In the genomic region with DNA sequence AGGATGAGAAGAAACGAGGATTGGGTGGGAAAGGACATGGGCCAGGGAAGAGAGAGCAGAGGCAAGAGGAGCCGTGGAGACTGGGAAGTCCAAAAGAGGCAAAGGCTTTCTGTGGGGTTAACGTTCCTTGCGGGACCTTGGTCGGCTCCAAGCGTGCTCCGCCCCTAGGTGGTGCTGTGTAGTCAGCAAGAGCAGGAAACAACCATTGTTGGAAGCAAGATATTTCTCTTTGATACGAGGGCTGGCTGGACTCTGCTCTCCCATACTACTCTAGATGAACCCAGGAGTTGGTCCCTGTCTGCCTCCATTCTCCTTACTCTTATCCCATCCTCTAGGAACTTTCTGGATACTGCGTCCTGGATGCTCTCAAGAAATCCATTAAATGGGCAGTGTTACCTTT, we compare ENCODE assay signal across 8 mouse cellular contexts.
A peak's percentile ranks its signal among the peaks of the same experiment; 100 is the strongest.
DNase-seq lines count a peak whose midpoint lies in the region; ATAC-seq and TF ChIP-seq lines count a peak whose summit lies in the region.

No protein-coding gene starts in this region.

- no peak overlapping the region for H3K27ac ChIP-seq in forebrain, embryonic 11.5 days (ENCODE audit: low read depth, low read length)
- no peak overlapping the region for H3K27ac ChIP-seq in forebrain, embryonic 12.5 days
- H3K27ac ChIP-seq in cerebellum, adult 2 months (ENCODE audit: insufficient read depth, low read length), result no peak overlapping the region
- no peak overlapping the region for H3K27ac ChIP-seq in intestine, embryonic 16.5 days (ENCODE audit: low read length)

- H3K4me2 ChIP-seq in forebrain, embryonic 11.5 days (ENCODE audit: low read depth, low read length, severe bottlenecking), result no peak overlapping the region
- H3K4me2 ChIP-seq in forebrain, embryonic 12.5 days, result no peak overlapping the region
- H3K4me2 ChIP-seq in intestine, embryonic 16.5 days (ENCODE audit: low read depth, low read length), result no peak overlapping the region
- H3K4me2 ChIP-seq in myocyte (ENCODE audit: low read depth), result peak overlapping the region; percentile 85

- no peaks in the 10 kb centered on the region for H3K9me3 ChIP-seq in forebrain, embryonic 11.5 days (ENCODE audit: control insufficient read depth, low read length)
- no peaks in the 10 kb centered on the region for H3K9me3 ChIP-seq in forebrain, embryonic 12.5 days
- H3K9me3 ChIP-seq in intestine, embryonic 16.5 days (ENCODE audit: control insufficient read depth, low read length), result no peaks in the 10 kb centered on the region; the same call in 1 of the 2 replicates

- H3K4me1 ChIP-seq in forebrain, embryonic 11.5 days (replicated peaks; ENCODE audit: control insufficient read depth, insufficient read depth, low read length), result no peaks in the 10 kb centered on the region
- H3K4me1 ChIP-seq in forebrain, embryonic 12.5 days, result no peaks in the 10 kb centered on the region
- H3K4me1 ChIP-seq in cerebellum, adult 2 months (ENCODE audit: control insufficient read depth, insufficient read depth, low read length), result no peaks in the 10 kb centered on the region
- 0 out of 2 replicates have a peak, but pooled peaks cover 5% of the 10 kb centered on the region for H3K4me1 ChIP-seq in intestine, embryonic 16.5 days (ENCODE audit: control insufficient read depth, insufficient read depth, low read length)

- DNase-seq in forebrain, embryonic 11.5 days (ENCODE audit: low spot score), result peak; percentile 79
- peak; percentile 22 to 33 for DNase-seq in cerebellum, adult 2 months
- peak; percentile 48 to 52 for DNase-seq in frontal cortex, postnatal 25 days (ENCODE audit: low spot score in 2 of 2)
- peak; percentile 27 to 46 for DNase-seq in left cerebral cortex, adult 8-10 months (ENCODE audit: low spot score in 2 of 2)
- DNase-seq in thymus, postnatal 36 days, result peak; percentile 6

- no peak for TF ChIP-seq POLR2A in cerebellum, adult 2 months (IDR thresholded peaks at IDR 0.05; ENCODE audit: borderline replicate concordance, insufficient read depth, low read length)
- TF ChIP-seq POLR2A in myocyte (IDR thresholded peaks at IDR 0.05; ENCODE audit: insufficient read length, low read depth), result no peak

- no peaks in the 10 kb centered on the region for H3K27me3 ChIP-seq in forebrain, embryonic 11.5 days (ENCODE audit: control insufficient read depth, insufficient read depth, low read length)
- H3K27me3 ChIP-seq in forebrain, embryonic 12.5 days, result no peaks in the 10 kb centered on the region
- H3K27me3 ChIP-seq in cerebellum, adult 2 months (ENCODE audit: control insufficient read depth, insufficient read depth, low read length), result no peaks in the 10 kb centered on the region
- no peaks in the 10 kb centered on the region for H3K27me3 ChIP-seq in intestine, embryonic 16.5 days (replicated peaks; ENCODE audit: control insufficient read depth, insufficient read depth, low read length)
- H3K27me3 ChIP-seq in myocyte (ENCODE audit: control insufficient read depth, insufficient read depth, insufficient read length), result no peaks in the 10 kb centered on the region

- no peak overlapping the region for H3ac ChIP-seq in myocyte (ENCODE audit: control insufficient read depth, insufficient read length)

- 27% methylated on average over 9 of the region's 9 CpGs for WGBS in forebrain, embryonic 11.5 days
- 29% methylated on average over 9 of the region's 9 CpGs for WGBS in forebrain, embryonic 12.5 days
- WGBS in cerebellum, adult 2 months, result 26% methylated on average over 9 of the region's 9 CpGs
- 30% methylated on average over 9 of the region's 9 CpGs for WGBS in intestine, embryonic 16.5 days

- H3K79me2 ChIP-seq in myocyte (ENCODE audit: control insufficient read depth, insufficient read depth), result no peaks in the 10 kb centered on the region

- peak; percentile 66 for TF ChIP-seq CTCF in cerebellum, adult 2 months (IDR thresholded peaks at IDR 0.05; ENCODE audit: borderline replicate concordance, insufficient read depth, low read depth, low read length)

- ATAC-seq in forebrain, embryonic 11.5 days (replicated peaks; ENCODE audit: low FRiP score), result 0 out of 2 replicates have a peak, but pooled peaks have one; percentile 44
- ATAC-seq in forebrain, embryonic 12.5 days (ENCODE audit: low FRiP score), result no peak; the same call in 1 of the 2 replicates
- peak; percentile 66; the same call in 1 of the 2 replicates for ATAC-seq in intestine, embryonic 16.5 days

- H3K4me3 ChIP-seq in forebrain, embryonic 11.5 days (ENCODE audit: low read depth, low read length), result no peak overlapping the region
- H3K4me3 ChIP-seq in forebrain, embryonic 12.5 days (replicated peaks), result no peak overlapping the region
- H3K4me3 ChIP-seq in cerebellum, adult 2 months (replicated peaks; ENCODE audit: insufficient read depth, low read depth, low read length), result no peak overlapping the region
- no peak overlapping the region for H3K4me3 ChIP-seq in intestine, embryonic 16.5 days (ENCODE audit: low read length)
- H3K4me3 ChIP-seq in myocyte, result no peak overlapping the region

- H3K9ac ChIP-seq in forebrain, embryonic 11.5 days (ENCODE audit: low read length), result no peak overlapping the region
- H3K9ac ChIP-seq in forebrain, embryonic 12.5 days, result no peak overlapping the region
- no peak overlapping the region for H3K9ac ChIP-seq in intestine, embryonic 16.5 days (ENCODE audit: low read depth, low read length)

- no peaks in the 10 kb centered on the region for H3K36me3 ChIP-seq in forebrain, embryonic 11.5 days (ENCODE audit: control insufficient read depth, insufficient read depth, low read length)
- no peaks in the 10 kb centered on the region for H3K36me3 ChIP-seq in forebrain, embryonic 12.5 days (replicated peaks)
- H3K36me3 ChIP-seq in intestine, embryonic 16.5 days (ENCODE audit: control insufficient read depth, insufficient read depth, low read length), result no peaks in the 10 kb centered on the region
- no peaks in the 10 kb centered on the region for H3K36me3 ChIP-seq in myocyte (ENCODE audit: control insufficient read depth, insufficient read depth)

TF ChIP-seq in myocyte, 11 proteins besides CTCF, POLR2A, EP300 and RAD21:
- TF ChIP-seq USF1 (IDR thresholded peaks at IDR 0.05; ENCODE audit: low read depth) (no peak), MYOG (IDR thresholded peaks at IDR 0.05; ENCODE audit: control insufficient read depth in 1 of 3, insufficient read depth in 1 of 3, insufficient read length in 2 of 3, low read depth in 2 of 3) (no peak), SRF (IDR thresholded peaks at IDR 0.05; ENCODE audit: control insufficient read depth, insufficient read length, low read depth) (peak; percentile 46), REST (IDR thresholded peaks at IDR 0.05; ENCODE audit: insufficient read depth, insufficient read length) (no peak), CEBPB (IDR thresholded peaks at IDR 0.05; ENCODE audit: insufficient read depth, poor library complexity, severe bottlenecking) (no peak), MYOD1 (IDR thresholded peaks at IDR 0.05; ENCODE audit: control insufficient read depth in 1 of 3, insufficient read length in 2 of 3, low read depth in 2 of 3) (no peak), POLR2AphosphoS2 (IDR thresholded peaks at IDR 0.05; ENCODE audit: insufficient read length, low read depth) (no peak), E2F4 (IDR thresholded peaks at IDR 0.05; ENCODE audit: insufficient read depth) (no peak)
TF ChIP-seq in myocyte: peak in this region for 1.

Comparison
In these comparisons a context has a peak if more than half of its experiments do, and no peak if none do; other contexts are left out.
1. DNase-seq: peak in every context shown above with its lines; median percentile 79 in forebrain, embryonic 11.5 days; 50 in frontal cortex, postnatal 25 days; 36 in left cerebral cortex, adult 8-10 months; 28 in cerebellum, adult 2 months; 6 in thymus, postnatal 36 days.